Mouse (Mus musculus): ENCODE results near the gene Psmb10.
A peak's percentile ranks its signal among the peaks of the same experiment; 100 is the strongest.
"Not testable (repeated sequence)": the region's sequence is repeated elsewhere in the genome, so short reads cannot be mapped to it uniquely, and the experiment has no call there.

Psmb10 gene

GRCm38 (mm10) chr8:105938306-105938669 lies at the start of gene Psmb10:
Gene Psmb10 (minus strand): TSS chr8:105938444.
- no peak for DNase-seq (ENCODE audit: low spot score in 2 of 2)

- not testable (repeated sequence) for DNase-seq (ENCODE audit: low spot score in 2 of 2)
These were observed 45.2 kb upstream of the Psmb10 start for GRCm38 (mm10) chr8:105983406-105983805.

GRCm38 (mm10) chr8:105981146-105981545 lies 42.9 kb upstream of the Psmb10 start:
- no peak for DNase-seq (ENCODE audit: low spot score in 2 of 2)

- no peak for DNase-seq (ENCODE audit: low spot score in 2 of 2)
These were observed 41.1 kb upstream of the Psmb10 start, which contains the start of gene Dpep3 for GRCm38 (mm10) chr8:105979325-105979724. Gene Dpep3 (minus strand): TSS chr8:105979429.

GRCm38 (mm10) chr8:105975363-105975762 lies 37.1 kb upstream of the Psmb10 start:
- no peak for DNase-seq (ENCODE audit: low spot score in 2 of 2)

- DNase-seq (ENCODE audit: low spot score in 2 of 2) = no peak
These were observed 32.9 kb upstream of the Psmb10 start for GRCm38 (mm10) chr8:105971019-105971720.

GRCm38 (mm10) chr8:105969367-105969766 lies 31.1 kb upstream of the Psmb10 start:
- no peak for DNase-seq (ENCODE audit: low spot score in 2 of 2)

- DNase-seq (ENCODE audit: low spot score in 2 of 2) = no peak
These were observed 28.6 kb upstream of the Psmb10 start for GRCm38 (mm10) chr8:105966692-105967311.

- DNase-seq (ENCODE audit: low spot score in 2 of 2) = peak; percentile 73 to 78
These were observed 27.7 kb upstream of the Psmb10 start, which contains the start of gene Slc12a4 for GRCm38 (mm10) chr8:105965905-105966341. Gene Slc12a4 (minus strand): TSS chr8:105966097.

GRCm38 (mm10) chr8:105965266-105965904 lies 27.1 kb upstream of the Psmb10 start:
- peak; percentile 58 to 61 for DNase-seq (ENCODE audit: low spot score in 2 of 2)

- no peak for DNase-seq (ENCODE audit: low spot score in 2 of 2)
These were observed 26.4 kb upstream of the Psmb10 start for GRCm38 (mm10) chr8:105964506-105965265.

GRCm38 (mm10) chr8:105961536-105961935 lies 23.3 kb upstream of the Psmb10 start:
- no peak for DNase-seq (ENCODE audit: low spot score in 2 of 2)

- no peak for DNase-seq (ENCODE audit: low spot score in 2 of 2)
These were observed 22.9 kb upstream of the Psmb10 start for GRCm38 (mm10) chr8:105961101-105961500.

- DNase-seq (ENCODE audit: low spot score in 2 of 2) = peak; percentile 86 to 88
These were observed 21.1 kb upstream of the Psmb10 start for GRCm38 (mm10) chr8:105959350-105959749.

- DNase-seq (ENCODE audit: low spot score in 2 of 2) = no peak
These were observed 19.6 kb upstream of the Psmb10 start for GRCm38 (mm10) chr8:105957813-105958212.

- DNase-seq (ENCODE audit: low spot score in 2 of 2) = no peak
These were observed 18.3 kb upstream of the Psmb10 start for GRCm38 (mm10) chr8:105956556-105956955.

- DNase-seq (ENCODE audit: low spot score in 2 of 2) = no peak
These were observed 12.9 kb upstream of the Psmb10 start for GRCm38 (mm10) chr8:105951057-105951659.

GRCm38 (mm10) chr8:105949350-105949749 lies 11.1 kb upstream of the Psmb10 start:
- no peak for DNase-seq (ENCODE audit: low spot score in 2 of 2)

GRCm38 (mm10) chr8:105943321-105943739 lies 5.1 kb upstream of the Psmb10 start, which contains the start of gene Lcat:
Gene Lcat (minus strand): TSS chr8:105943382.
- no peak for DNase-seq (ENCODE audit: low spot score in 2 of 2)

GRCm38 (mm10) chr8:105942542-105942941 lies 4.3 kb upstream of the Psmb10 start:
- DNase-seq (ENCODE audit: low spot score in 2 of 2) = no peak

- DNase-seq (ENCODE audit: low spot score in 2 of 2) = no peak
These were observed 3.8 kb upstream of the Psmb10 start for GRCm38 (mm10) chr8:105942026-105942425.
